Mouse (Mus musculus): ENCODE data around the gene Gm4737.
"Not testable (repeated sequence)": the region's sequence is repeated elsewhere in the genome, so short reads cannot be mapped to it uniquely, and the experiment has no call there.

Gm4737 gene

DNA sequence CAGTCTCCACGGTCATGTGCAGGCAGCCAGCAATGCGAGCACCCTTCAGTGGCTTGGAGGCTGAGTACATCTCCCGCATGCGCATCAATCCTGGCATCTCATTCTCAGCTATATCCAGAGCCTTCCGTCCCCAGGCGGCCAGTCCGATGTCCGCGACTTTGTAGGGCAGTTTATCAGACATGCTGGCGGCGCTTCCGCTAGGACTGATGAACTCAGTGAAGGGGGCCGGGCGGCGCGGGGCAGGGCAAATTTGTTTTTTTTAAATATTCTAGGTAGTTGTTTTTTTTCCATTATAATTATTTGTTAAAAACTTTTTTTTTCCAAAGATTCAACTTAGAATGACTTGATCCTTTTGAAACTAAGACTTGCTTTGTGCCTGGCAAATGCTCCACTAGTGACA lies at the start of gene Gm4737:
Gm4737 (minus strand) TSS at position 246 of the 400 bp plus-strand sequence.
- not testable (repeated sequence) for DNase-seq (ENCODE audit: low spot score in 2 of 2)

DNA sequence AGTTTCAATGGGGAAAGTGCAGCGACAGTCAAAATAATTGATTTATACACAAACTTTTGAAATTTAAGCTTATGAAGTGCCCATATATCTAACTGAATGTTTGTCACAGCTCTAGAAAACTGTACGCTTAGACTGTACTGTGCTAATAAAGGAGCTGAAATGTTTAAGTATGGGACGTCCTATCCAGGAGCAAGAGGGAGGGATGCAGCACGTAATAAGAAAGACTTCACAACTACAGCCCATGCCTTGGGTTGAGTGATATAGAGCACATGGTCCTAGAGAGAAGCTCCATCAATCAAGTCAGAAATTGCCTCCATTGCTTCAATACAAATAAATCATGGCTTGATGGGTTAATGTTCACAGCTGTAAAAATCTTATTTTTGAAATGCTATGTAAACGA lies 40.9 kb upstream of the Gm4737 start:
- no peak for DNase-seq (ENCODE audit: low spot score in 2 of 2)

DNA sequence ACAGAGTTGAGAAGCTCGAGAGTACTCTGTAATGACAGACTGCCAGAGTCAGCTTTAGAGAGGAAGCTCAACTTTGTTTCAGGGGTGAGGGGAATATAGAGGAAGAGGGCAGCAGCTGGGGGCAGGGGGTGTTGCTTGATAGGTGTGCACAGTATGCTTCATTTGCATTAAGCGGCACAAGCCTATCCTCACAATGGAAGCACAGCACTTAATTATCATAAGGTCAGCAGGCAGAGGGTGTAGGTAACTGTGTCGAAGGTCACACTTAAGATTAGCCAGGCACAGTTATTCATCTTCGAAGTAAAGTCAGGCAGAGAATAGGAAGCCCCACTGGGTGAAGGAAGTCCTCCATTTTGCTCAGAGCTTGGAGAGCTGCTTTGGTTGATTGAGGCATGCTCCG lies 28.2 kb upstream of the Gm4737 start:
- no peak for DNase-seq (ENCODE audit: low spot score in 2 of 2)

DNA sequence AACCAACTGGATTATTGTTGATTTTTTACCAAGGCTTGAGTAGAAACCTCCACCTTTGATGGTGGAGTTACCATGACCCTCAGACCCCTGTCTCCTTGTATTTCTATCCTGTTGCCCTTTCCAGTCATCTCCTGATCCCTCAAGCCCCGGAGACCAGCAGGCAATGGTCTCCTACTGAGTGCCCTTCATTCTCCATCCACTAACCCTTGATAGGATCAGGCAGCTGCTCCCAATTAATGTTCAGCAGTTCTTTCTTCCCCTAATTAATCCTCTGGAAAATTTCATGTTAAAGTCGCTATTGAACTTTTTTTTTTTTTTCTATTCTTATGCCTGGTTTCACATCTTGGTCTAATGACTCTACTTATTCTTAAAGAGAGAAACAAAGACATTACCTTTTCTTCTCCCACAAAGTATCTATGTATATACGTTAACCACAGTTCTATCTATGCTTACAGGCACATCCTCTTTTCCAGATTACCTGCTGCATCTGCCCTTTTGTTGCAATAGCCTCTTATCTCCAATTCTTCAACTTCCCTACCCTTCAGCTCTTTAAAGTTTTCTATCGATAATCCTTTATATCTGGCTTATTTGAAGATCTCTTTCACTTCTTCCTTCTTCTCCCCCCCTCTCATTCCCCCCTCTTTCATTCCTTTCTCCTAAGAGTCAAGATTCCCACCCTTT lies 23.4 kb upstream of the Gm4737 start:
- no peak for DNase-seq (ENCODE audit: low spot score in 2 of 2)

DNA sequence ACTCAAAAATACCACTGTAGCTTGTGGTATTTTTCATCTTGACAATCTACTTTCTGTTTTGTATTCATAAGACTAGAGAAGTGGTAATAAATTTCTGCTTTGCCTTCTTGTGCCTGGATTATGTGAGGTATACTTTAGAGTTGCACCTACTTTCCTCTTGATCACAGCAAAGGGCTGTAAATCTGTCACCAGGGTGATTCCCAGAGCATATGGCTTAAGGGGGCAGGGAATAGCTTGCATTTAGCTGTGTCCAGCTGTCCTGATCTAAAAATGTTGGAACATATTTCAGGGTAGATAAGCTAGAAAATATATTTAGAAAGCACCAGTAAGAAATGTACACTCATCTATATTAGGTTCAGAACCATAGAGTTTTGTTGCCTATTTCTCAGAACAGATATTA lies 18.2 kb upstream of the Gm4737 start:
- peak in 1 of 2 experiments; percentile 7 for DNase-seq (ENCODE audit: low spot score in 2 of 2)

DNA sequence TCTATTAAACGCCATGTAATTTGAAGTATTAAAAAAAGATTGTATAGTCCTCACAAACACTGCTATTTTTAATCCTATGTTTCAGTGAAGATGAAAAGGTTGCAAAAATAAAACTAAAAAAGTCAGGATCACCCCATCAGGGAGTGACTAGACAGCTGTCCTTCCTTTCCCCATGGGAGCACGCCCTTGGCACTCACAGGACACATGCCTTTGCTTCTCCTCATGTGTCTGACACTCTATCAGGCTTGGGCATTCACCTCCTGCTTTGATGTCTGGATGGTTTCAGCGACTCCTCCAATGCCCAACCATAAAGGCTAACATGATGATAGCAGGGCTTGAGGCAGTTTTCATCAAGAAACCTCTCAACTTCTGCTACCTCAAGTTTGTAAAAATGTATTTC lies 12.1 kb upstream of the Gm4737 start:
- DNase-seq (ENCODE audit: low spot score in 2 of 2), result no peak

DNA sequence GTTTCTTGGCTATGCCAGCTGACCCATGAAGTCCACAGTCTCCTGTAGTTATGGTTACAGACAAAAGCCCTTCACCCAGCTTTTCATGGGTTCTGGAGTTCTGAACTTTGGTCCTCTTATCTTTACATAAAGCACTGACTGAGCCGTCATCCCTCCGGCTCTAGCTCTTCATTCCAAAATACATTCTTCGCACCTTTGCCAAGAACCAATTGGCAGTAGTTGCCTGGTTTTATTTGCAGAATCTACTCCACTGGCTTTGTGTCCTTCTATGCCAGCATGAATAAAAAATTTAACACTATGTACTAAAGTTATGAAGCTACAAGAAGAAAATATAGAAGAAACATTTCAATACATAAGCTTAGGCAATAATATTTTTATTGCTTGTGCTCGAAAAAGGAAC lies 10.4 kb upstream of the Gm4737 start:
- DNase-seq (ENCODE audit: low spot score in 2 of 2), result no peak

DNA sequence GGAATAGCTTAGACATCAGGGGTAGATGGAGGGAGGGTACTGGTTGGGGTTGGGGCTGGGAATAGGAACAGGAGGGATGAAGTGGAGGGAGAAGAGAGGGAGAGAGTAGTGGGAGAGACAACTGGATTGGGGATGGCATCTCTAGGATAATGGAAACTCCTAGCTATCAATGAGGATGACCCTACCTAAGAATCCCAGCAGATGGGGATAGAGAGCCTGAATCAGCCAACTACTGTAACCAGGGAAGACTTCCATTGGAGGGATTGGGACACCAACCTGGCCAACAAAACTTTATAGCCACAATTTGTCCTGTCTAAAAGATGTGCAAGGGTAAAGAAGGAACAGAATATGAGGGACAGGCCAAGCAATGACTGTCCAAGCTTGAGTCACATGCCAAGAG lies 3.7 kb downstream of the Gm4737 start:
- peak in 1 of 2 experiments; percentile 24 for DNase-seq (ENCODE audit: low spot score in 2 of 2)

DNA sequence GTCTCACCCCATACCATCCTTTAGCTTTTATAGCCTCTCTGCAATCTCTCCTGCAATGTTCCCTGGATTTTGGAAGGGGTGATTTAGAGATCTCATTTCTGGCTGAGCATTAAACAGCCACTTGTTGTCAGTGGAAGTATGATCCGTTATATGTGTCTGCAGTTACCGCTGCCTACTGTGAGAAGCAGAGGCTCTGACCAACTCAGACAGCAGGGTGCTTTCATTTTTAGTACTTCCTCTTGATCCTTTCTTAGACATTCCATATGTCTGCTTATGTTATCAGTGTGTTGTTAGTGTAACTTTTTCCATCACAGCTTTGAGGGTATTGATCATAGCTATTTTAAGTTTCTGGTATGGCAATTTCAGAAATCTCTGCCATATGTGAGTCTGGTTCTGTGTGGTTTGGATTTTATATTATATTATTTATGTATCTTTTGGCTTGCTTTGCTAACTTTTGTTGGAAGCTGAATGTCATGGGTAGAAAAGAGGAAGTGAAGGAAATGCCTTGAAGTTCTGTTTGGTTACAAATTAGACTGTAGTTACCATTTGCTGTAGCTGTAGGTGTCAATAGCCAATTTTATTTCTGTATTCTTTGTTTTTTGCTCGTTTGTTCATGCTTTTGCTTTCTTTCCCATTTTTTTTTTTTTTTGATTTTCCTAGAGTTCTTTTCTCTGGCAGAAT lies 6.1 kb downstream of the Gm4737 start:
- DNase-seq (ENCODE audit: low spot score in 2 of 2), result no peak

DNA sequence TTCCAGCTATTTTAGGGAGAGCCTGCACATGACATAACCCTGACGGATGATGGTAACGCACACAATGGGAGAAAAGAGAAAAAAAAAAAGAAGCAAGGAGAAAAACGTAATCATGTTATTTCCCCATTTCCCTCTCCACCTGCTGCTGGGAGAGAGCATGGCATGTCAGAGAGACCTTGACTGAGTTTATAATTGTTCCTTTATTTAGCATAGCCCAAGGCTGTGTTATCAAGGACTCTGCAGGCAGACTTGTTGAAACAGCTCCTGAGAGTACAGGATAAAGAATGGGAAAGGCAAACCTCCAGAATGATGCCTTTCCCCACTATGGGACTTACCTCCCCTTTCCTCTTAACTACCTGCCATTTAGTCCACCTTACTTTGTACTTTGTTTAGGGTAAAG lies 7.9 kb downstream of the Gm4737 start:
- no peak for DNase-seq (ENCODE audit: low spot score in 2 of 2)

DNA sequence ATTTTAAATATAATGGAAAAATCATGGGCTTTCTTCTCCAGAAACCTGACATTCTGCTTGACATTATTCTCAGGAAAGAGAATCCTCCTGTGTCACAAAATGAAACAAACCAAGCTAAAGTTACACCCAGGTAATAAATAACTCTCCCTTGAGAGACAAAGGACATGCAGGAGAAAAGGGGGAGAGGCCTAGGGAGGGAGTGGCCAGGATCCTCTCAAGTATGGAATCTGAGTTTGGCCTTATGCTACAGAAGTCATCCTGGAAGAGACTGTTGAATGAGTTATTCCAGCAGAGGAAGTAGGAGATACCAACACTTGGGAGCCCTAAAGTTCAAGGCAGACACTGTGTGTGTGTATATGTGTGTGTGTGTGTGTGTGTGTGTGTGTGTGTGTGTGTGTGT lies 32.6 kb downstream of the Gm4737 start:
- no peak for DNase-seq (ENCODE audit: low spot score in 2 of 2)

DNA sequence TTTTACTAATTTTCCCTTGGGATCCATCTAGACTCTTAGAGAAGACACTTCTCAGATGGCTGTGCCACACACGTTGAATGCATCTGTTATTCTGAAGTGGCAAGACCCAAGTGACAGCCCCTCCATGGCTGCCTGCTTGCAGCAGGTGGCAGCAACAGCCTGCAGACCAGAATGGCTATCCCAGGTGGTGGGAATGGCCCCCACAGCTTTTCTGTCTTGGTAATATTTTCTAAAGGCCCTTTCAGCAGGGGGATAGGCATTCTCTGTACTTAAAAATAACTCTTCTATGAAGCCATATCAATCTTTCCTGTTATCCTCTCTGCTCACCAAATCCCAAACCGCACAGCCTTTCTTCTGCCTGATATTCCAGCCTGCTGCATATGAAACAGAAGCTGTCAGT lies 33.5 kb downstream of the Gm4737 start:
- peak; percentile 53 to 56 for DNase-seq (ENCODE audit: low spot score in 2 of 2)

DNA sequence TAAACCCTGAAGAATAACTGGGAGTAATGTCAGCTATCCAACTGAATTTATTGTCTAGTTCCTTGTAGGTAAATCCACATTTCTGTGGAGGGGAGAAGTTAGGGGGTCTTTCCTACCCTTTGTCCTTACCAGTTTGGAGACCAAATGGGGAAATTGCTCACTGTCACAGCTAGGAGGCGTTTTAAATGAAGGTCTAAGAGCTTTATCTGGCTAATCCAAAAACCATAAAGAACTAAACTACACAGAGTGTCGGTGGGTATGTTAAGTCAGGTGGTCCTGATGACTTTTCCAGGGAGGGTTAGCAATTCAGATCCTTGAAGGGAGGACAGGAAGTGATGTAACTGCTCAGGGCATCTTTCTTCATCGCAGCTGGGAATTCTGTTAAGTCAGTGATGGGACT lies 34.3 kb downstream of the Gm4737 start:
- DNase-seq (ENCODE audit: low spot score in 2 of 2), result no peak

DNA sequence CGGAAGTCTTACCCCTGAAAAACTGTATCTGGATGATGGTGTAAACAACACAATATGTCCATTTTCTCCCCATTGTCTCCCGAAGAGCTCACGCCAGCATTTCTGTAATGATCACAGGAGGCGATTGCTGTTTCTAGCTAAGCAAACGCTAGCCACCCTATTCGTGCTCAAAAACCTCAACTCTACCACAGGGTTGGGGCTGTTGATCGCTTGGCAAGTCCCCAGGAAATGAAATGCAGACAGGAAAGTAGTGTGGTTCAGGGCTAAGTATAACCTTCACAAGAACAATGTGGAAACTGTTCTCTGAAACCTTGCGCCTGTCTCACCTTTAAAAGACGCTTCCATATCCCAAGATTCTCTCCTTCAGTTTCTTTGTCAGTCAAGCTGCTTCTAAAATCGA lies 34.9 kb downstream of the Gm4737 start, which contains the start of gene Cd96:
Cd96 (minus strand) TSS at position 232 of the 400 bp plus-strand sequence.
- DNase-seq (ENCODE audit: low spot score in 2 of 2), result no peak

DNA sequence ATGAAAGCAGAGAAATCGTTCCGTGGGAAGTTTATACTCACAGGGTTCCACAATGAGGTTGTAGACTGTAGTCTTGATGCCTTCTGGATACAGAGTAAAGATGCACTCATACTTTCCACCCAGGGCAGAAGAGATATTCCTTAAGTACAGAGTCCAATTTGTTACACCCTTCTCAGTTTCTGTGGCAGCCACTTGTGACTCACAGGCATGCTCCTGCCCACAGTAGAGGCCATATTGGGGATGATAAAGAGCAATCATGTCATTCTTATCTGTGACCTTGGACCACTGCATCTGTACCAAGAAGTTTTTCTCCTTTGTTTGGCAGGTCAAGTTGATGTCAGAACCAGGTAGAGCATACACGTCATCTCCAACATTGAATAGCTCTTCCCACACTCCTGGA lies 37.2 kb downstream of the Gm4737 start:
- no peak for DNase-seq (ENCODE audit: low spot score in 2 of 2)

DNA sequence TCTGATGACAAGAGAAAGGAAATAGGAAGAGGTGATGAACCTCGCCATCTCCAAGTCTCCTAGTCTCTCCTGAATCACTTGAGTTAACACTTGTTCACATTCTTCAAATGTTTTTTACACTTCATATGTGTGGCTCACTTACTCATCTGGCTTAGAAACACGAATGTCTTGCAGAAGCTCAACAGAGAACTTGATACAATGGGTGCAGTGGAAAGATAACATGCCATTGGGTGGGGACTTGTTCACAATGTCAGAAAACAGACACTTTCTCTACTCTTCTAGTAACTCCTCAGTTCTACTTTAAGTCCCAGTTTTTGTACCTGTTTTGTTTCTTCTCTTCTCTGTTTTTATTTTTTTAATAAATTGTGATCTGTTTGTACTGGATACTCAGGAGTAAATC lies 40.1 kb downstream of the Gm4737 start:
- DNase-seq (ENCODE audit: low spot score in 2 of 2), result no peak

DNA sequence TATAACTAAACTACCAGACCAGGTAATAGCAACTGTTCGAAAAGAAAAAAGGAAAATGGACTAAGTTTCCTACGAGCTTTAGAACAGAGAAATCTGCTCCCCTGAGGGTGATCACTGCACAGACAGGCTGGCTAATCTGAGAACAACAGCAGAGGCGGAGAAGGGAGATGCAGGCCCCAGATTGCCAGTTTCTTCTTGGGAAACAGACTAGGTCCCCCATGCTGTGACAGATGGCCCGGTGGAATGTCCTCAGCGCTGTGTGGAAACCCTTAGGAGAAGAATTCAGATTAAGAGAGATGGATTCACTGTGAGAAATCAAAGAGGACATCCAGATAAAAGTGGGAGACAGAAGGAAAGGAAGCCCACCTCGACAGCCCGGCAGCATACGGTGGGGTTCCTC lies 45.3 kb downstream of the Gm4737 start:
- no peak for DNase-seq (ENCODE audit: low spot score in 2 of 2)

DNA sequence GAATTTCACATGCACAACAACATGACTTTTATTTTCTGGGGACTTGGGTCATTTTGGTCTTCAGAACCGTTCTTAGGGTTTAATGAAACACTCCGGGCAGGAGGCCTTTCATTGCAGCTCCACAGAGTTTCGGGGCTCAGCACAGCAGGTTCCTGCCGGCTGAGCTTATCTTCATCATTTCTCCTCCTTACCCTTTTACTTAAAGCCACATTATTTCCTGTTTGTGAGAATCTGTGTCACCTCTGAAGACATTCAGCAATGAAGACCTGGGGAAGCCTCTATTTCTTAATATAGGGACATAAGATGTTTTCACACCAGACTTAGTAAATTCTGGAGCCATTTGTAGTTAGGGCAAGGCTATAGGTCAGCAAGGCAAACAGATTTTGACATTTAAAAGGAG lies 47.4 kb downstream of the Gm4737 start:
- DNase-seq (ENCODE audit: low spot score in 2 of 2), result no peak

DNA sequence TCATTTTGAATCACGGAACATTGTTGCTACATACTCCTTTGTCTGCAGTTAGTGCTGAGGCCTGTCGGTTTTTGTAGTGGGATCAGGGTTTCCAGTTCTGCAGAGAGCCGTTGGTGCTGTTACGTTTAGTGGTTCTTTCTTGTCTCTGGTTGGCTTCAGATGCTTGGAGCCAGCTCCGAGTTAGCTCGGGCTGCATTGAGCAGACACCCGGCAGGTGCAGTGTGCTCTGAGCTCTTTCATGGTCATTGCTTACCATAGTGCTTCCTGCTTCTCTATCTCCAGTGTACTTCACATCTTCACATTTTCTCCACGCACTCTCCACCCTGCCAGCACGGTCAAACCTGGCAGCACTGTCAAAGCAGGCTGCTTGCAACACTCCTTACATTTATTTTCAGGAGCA lies 50.4 kb downstream of the Gm4737 start:
- no peak for DNase-seq (ENCODE audit: low spot score in 2 of 2)

Data from right cerebral cortex, adult 2 months (tissue).